Mouse (Mus musculus) gastrocnemius, adult 18-20 months (tissue): ENCODE measurements around the gene Snx29. TPM values are rescaled to one million over a fixed set of nuclear protein-coding genes. Genes with fewer than 3 reads are reported as not detected.
A peak's percentile ranks its signal among the peaks of the same experiment; 100 is the strongest.
"Not testable (repeated sequence)": the region's sequence is repeated elsewhere in the genome, so short reads cannot be mapped to it uniquely, and the experiment has no call there.

Experiments
- DNase-seq: peaks from one replicate; pipeline ENCODE4 v3.0.0; 2021; ENCODE audit warnings: low spot score
- total RNA-seq, 2 experiments: library from RNA; stranded (reverse); gene quantifications; 2 replicates each; pipeline ENCODE4 v1.2.3; 2021

Gene Snx29
- total RNA-seq, 2 experiments from 2014 or later, result 10.1 to 10.4 TPM

DNA sequence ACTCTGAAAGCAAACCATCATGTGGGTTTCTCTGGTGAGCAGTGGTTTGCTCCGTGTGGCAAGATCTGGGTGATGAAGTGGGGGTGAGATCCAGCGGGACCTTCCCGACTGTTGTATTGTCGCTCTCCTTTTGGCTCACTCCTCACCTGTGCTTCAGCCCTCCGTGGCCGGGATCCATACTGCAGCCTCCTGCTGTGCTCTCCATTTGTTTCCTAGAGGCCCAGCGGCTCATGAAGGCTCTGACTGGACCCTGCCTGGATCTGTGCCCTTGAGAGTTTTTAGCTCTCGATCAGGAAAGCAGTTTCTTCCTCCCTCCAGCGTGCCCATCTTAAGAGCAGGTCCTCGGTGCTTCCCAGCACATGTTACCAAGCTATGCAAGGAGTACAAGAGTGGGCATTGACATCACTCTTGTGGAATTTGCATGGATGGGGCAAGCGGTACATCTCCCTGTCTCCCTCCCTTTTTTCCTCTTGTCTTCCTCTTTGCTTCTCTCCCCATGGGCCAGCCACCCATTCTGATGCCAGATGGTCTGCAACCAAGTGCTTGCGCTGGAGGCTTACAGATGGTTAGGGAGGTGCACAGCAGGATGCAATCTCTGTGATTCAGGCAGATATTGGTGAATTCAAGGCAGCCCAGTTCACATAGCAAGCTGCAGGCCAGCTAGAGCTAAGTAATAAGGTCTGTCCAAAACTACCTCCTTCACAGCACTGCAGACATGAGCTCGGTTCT is 207.9 kb downstream of the Snx29 start:
- DNase-seq, result peak; percentile 36

DNA sequence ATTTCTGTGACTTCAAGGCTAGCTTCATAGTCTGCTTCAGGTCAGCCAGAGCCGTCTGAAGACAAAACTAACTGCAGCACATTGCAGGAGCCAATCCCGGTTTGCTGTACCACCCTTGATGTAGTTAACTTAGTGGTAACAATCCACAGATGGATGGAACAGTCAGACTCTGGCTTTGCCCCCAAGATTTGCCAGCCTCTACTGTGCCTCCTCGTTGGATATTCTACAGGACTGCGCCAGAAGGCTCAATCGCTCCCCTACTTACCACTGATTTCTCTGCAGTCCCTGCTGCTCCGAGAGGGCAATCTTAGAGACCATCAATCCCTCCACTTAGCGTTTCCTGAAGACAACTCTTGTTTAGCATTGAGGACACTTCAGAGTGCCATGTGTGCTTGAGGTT is 208.7 kb downstream of the Snx29 start:
- DNase-seq, result no peak

DNA sequence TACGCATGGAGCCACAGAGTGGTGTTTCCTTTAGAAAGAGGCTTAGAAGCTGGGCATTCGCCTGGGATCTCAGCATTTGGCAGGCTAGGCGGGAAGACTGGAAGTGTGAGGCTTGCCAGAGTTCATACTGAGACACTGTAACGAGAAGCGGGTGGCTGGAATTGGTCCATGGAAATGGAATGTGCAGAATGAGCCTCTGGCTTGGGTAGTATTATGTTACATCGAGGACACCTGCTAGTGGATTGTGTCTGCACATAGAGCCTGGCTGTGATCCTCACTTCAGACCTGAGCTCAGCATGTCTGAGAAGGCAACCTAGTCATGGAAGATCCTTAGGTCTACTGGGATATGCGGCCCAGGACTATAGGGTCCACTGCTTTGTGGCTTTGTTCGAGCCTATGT is 209.9 kb downstream of the Snx29 start:
- peak; percentile 95 for DNase-seq

DNA sequence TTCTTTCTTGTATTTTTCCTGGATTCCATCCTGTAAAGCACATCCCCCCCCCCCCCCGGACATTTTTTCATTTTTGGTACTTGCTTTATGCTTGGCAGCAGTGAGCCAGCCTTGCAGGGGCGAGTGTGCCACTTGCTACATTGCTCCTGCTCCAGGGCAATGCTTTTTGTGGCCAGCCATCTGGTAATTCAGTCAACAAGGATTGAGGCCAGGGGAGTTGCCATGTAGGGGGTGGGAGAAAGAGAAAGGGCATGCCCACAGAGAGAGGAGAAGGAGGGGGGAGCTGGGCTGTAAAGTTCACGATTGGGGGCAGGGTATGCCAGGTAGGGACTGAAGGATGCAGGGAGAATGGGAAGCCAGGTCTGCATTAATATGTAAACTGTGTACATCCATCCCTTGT is 210.7 kb downstream of the Snx29 start:
- DNase-seq, result no peak

DNA sequence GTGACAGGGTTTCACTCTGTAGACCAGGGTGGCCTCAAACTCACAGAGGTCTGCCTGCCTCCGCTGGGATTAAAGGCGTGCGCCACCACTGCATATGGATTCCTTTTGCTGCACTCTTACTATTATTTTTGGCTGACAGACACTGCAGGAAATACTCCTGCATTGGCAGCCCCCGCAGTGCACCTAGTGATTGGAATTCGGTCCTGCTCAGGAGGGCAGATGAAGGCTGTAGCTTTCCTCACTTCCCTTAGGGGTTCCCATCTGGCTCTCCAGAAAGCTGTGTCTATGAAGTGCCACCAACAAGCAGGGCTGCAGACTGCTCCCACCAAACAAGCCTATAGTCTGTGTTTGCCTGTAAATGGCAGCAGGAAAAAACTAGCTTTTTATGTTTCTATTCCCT is 215.0 kb downstream of the Snx29 start:
- no peak for DNase-seq

DNA sequence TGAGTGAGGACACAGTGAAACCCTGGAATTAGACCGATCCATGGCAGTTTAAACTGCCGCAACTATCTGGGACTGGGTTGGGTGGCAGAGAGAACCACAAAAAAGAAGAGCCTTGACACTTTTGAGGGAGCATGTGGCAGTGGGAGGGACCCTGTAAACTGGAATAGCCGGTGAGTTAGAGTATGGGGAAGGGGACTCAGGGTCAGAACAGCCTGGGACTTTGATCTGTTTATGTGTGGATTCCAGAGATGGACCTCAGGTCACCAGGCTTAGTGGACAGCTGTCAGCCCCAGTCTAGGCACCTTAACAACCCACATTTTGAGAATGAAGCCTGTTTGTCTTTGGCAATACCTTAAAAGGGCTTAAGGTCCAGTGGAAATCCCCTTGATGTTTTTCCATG is 215.5 kb downstream of the Snx29 start:
- no peak for DNase-seq

DNA sequence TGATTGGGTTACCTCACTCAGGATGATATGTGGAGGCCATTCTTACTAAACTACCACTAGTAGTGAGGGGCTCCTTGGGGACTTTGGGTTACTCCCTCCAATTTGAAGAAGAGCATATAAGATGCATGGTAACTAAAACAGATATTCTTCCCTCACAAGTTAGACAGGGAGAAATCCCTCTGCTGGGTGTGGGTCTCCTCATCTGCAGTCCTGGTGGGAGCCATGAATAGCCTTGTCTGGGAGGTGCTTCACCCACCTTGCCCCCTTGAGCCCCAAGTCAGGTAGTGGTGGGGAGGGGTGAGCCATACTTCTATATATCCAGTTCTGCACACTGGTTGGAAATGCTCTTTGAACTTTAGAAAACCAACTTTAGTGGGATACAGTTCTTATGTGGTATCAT is 218.3 kb downstream of the Snx29 start:
- no peak for DNase-seq

DNA sequence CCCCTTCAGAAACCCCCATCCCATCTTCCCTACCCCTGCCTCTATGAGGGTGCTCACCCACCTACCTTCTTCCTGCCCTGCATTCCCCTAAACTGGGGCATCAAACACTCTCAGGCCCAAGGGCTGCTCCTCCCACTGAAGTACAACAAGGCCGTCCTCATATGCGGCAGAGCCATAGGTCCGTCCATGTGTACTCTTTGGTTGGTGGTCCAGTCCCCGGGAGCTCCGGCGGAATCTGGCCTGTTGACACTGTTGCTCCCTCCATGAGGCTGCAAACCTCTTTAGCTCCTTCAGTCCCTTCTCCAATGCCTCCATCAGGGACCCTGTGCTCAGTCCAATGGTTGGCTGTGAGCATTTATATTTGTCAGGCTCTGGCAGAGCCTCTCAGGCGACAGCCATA is 219.1 kb downstream of the Snx29 start:
- DNase-seq, result no peak

DNA sequence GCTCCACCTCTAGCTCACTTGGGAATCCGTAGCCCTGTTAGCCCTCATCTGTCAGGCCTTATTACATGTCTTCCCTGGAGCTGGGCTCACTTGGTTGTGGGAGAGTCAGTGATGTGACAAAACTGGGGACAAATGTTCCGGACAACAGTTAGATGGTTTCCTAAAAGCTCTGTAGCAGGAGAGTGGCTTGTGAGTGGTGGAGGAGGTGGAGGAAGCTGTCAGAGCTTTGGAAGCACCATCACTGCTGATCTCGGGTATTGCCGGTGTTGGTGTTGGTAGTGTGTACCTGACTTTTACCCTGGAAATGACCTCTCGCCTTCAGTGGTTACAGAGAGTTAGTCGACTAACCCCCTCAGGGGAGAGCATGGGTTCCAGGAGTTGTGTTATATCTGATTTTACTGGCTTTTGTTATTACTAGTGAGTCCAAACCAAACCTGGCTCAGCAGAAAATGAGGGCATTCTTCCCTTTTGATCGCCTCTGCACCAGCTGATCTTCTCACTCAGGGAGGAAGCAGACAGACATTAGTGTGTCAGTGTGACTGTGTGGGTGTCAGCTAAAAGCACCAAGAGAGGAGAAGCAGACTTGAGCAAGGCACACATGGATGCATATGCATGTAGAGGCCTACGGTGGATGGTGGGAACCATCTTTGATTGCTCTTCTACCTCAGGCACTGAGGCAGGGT is 227.5 kb downstream of the Snx29 start:
- no peak for DNase-seq

DNA sequence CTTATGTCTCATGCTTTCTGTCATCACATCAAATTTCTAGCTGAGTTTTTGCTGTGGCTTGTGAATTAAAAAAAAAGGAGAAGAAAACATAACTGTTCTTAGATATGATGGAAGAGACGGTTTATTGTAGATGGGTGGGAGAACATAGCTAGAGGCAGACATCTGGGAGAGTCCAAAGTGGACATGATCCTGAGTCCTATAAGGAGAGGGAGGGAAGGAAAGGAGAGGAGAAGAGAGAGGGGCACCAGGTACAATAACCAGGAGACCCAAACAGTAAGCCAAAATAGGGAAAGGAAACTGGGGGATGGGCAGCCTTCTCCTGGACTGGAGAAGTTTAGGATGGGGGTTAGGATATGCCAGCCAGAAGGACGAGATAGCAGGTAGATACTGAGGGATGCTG is 239.0 kb downstream of the Snx29 start:
- DNase-seq, result no peak

DNA sequence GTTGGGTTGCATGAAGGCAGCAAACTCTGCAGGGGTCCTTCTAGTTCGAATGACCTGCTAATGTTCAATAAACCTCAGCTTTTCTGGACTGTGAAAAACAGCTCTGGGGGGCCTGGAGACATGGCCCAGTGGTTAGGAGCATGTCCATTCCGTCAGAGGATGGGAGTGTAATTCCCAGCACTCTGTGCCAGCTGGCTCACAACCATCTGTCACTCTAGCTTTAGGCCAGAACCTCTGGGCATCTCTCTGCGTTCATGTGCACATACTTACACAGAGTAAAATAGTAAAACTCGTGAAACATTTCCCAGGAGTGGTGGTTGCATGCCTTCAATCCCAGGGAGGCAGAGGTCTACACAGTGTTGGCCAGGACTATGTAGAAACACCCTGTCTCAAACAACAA is 241.1 kb downstream of the Snx29 start:
- DNase-seq, result no peak

DNA sequence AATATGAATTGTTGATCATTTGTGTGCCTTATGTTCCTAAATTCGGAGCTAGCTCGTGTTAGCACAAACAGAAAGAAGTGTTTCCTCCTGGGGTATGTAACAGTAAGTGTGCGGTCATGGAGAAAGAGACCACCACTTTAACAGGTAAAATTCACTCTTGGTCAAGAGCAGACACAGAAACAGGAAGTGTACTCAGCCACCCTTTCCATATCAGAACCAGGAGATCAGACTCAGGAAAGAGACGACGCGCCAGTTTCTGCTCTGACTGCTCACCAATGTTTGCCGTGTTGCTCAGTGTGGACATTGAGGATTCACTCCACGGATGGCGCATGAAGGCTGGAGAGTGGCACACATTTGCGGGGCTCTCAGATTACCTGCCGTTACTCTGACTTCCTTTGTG is 242.4 kb downstream of the Snx29 start:
- no peak for DNase-seq

DNA sequence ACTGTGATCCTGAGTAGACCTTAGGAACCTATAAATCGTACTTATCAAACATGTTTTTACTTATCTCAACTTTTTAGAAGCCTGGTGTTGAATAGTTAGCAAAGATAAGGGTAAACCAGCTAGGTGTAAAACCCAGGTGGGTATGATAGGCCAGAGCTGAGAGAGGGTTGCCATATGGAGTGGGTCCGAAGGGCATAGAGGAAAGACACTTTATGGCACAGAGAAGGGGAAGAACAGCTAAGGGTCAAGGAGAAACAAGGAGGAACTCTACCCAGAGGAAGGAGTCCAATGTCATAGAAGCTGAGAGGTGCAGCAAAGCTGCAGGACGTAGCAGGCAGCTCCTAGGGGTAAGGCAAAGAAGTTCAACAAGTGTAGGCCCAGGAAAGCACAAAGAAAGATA is 244.9 kb downstream of the Snx29 start:
- DNase-seq, result no peak

DNA sequence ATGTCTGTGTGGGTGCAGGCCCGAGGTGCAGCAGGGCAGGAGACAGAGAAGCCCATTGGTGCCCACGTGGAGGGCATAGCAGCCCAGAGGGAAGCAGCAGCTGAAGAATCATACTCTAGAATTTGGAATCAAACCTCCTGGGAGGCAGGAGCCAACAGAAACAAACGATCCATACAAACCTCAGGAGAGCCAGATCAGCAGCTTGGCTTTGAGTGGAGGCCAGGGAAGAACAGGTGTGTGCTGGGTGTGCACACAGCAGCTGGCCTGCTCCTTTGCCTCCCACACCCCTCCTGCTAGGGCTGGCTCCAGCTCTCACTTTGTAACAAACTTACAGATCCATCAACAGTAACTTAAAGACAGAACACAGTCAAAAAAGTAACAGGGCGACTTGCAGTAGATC is 245.4 kb downstream of the Snx29 start:
- DNase-seq, result peak; percentile 32

DNA sequence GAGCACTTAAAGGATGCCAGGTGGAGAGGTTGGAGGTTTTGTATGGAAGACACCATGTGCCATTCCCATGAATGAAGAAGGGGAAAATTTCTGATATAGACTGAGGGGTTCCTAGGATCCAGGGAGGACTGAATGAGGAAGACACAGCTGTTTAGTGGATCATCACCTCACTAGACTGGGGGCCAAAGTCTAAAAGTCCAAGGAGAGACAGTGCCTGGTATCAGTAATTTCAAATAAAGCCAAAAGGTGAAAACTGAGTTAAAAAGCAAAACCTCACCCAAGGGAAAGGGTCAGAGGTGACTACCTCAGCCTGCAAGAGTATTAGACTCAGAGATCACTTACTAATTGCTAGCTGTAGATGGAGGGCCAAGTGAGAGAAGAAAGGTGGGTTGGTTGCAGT is 245.9 kb downstream of the Snx29 start:
- DNase-seq, result no peak

DNA sequence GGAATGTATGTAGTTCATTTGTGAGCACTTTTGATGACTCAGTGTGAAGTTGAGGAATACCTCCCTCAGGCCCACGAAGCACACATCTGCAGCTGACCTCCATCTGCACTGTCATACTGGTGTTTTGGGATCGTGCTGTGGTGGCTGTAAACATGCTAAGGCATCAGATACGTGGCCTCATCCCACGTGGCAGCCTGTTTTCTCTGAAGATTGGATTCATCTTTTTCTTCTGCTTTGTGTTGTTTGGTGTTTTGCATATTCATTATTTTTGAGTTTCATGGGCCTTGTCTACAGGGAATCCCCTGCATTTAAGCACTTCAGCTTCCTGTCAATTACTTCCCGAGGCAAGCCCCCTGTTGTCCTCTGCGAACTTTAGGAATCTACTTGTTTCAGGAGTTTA is 246.4 kb downstream of the Snx29 start:
- no peak for DNase-seq

DNA sequence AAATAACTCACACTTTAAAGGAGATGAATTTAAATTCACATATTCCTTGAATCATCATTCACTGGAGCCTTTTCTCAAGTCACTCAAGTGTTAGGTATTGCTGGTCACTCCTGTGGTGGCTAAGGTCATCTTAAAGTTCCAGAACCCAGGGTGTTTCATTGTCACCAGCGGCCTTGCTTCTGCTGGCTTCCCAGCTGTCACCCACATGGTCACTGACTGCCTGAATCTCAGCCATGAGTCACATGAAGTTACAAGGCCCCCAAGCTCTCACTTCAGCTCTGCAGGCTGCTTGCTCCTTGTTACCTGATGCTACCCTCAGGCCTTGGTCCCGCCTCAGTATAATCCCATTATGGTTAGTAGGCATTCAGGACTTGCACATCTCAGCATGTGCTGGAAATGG is 247.4 kb downstream of the Snx29 start:
- no peak for DNase-seq

DNA sequence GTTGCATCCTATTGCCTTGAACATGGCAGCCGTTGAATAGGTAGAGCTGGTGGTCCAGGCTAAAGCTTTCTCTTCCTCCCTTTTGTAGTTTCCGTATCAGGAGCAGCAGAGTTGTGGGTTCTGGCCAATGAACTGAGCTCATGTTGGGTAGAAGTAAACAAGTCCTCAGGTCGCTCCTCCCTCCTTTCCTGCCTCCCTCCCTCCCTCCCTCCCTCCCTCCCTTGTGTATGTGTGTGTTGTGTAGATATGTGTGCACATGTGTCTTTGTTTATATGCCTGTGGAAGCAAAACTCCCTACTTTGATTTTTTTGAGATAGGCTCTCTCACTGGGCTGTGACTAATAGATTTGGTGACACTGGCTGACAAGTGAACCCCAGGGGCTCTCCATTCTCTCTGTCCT is 251.8 kb downstream of the Snx29 start:
- DNase-seq, result no peak

DNA sequence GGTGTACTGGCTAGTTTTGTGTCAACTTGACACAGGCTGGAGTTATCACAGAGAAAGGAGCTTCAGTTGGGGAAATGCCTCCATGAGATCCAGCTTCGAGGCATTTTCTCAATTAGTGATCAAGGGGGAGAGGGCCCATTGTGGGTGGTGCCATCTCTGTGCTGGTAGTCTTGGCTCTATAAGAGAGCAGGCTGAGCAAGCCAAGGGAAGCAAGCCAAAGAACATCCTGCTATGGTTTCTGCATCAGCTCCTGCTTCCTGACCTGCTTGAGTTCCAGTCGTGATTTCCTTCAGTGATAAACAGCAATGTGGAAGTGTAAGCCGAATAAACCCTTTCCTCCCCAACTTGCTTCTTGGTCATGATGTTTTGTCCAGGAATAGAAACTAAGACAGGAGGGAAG is 253.0 kb downstream of the Snx29 start:
- not testable (repeated sequence) for DNase-seq

DNA sequence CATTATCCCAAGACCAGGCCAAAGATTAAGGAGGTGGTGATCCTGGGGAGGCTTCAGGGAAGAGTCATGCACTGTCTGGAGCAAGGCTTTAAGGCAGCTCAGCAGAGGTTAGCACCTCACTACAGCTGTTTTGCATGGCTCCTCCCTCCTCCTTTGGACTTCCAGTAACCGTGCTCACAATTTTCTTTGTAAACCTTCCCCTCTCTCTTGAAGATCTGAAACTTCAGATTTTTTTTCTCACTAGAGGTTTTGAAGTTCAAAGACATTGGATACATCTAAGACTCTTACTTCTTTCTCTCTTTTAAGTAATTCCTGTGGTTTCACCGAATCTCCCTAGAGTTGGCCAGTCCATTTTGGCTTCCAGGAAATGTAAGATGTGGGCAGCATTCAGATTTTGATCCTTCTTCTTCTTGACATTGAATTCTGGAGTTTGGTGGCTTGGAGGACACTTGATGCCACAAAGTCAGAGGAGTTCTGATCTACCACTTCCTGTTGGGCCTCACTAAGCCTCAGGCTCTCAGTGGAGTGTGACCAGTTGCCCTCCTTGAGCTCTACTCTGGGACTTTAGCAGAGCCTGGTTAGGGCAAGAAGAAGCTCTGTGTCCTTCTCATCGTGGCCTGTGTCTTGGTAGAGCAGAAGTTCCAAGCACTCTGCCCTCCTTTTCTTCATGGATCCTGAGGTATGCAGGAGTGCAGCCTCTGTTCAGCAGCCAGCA is 255.0 kb downstream of the Snx29 start:
- no peak for DNase-seq

DNA sequence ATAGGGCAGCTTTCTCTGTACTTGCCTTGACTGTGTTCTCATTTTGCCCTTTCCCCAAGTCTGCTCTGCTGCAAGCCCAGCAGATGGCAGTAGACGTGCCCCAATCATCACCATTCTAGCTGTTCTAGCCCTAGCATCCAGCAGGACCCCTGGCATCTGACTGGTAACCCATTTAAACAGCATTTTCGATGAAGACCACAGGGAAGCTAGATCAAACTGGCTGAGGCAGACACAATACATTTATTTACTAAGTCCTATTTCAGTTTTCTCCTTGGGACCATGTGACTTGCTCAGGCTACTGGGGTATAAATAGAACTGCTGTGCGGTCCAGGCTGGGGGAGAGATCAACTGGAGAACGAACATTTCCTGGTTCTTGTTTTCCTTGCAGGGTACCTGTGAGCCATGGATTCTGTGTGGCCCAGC is 257.0 kb downstream of the Snx29 start:
- peak; percentile 47 for DNase-seq

DNA sequence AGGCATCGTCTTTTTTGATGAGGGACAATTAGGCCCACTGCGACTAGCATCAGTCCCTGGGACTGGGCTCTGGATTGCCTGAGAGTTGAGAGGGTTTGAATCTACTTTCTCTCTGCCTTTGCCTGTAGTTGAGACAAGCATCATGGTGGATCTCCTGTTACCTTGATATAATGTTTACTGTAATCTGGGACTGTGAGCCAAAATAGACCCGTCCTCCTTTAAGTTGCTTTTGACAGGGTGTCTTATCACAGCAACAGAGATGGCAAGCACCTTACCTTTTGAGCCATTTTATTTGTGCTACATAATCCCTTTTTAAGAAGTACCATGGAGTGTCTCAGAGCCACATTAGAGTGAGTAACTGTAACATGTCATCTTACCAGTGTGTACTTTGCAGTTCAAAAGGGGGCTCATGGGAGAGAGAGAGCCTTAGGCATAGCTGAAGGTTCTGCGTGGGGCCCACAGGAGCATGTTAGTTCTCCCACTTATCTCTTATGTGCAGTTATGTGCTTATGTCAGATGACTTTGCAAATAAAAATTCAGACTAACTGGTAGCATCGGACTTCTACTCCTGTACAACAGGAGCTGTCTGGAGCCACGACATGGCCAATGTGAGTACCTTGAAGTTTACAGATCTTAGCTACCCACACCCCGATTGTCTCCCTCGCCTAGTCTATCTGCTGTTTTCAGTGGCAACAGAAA is 261.4 kb downstream of the Snx29 start:
- no peak for DNase-seq
